Mouse (Mus musculus) bone marrow, adult 2 months (tissue): ENCODE results near the gene Mobp.

ENCODE experiments used
- CTCF ChIP-seq: fragments of 200-500 bp; IDR thresholded peaks from 2 replicates; pipeline ENCODE4 v1.5.1; 2011; ENCODE audit warnings: low read length, control low read depth; ENCODE audit not compliant: control insufficient read depth, insufficient read depth
- POLR2A ChIP-seq: fragments of 200-500 bp; IDR thresholded peaks from 2 replicates; pipeline ENCODE4 v1.6.1; 2011; ENCODE audit warnings: low read depth, mild to moderate bottlenecking, control low read depth, low read length, borderline replicate concordance; ENCODE audit not compliant: control insufficient read depth

DNA sequence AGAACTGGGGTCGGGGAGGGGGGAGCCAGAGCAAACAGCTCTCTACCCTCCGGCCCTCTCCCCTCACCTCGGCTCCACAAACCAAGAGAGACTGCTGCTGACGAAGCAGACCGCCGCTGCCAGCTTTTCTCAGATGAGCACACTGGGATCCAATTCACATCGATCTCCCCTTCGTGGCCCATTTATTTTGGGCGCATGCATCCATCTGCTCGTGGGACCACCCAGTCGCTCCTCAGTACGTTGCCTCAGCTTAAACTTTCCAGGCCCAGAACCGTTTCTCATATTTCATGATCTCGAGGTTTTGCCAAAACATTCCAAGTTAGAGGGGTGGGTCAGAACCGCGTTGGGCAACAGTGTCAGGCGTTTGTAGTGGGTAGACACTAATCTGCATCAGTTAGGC lies 57.4 kb downstream of the Mobp start:
- TF ChIP-seq POLR2A (no peak), CTCF (no peak)
